Mouse (Mus musculus) yolk sac, embryonic 10.5 days (tissue): ENCODE data around the gene Wdr18.

Experiments used
- DNase-seq: peaks from one replicate; pipeline ENCODE4 v3.0.0-alpha.2; 2017; ENCODE audit warnings: low spot score

Wdr18 gene

GRCm38 (mm10) chr10:79959847-79960601 lies at the start of gene Wdr18:
Gene Wdr18 (plus strand): TSS chr10:79960152.
- DNase-seq = peak; percentile 100

DNA sequence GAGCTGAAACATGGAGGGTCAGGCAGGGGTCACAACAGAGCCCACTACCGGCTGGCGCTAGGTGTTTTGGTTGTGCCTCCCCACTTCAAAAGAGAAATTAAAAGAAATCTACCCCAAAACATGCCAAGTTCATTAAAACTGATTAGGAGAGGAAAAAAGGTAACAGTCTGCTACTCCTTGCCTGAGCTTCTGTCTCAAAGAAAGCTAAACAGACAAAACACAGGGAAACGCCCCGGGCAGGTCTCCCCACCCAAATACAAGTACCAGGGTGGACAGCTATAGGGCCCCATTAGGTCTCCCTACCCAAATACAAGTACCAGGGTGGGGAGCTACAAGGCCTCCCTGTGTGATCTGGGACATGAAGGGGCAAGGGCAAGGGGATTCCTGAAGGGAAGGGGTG lies 49.4 kb upstream of the Wdr18 start, which contains the start of gene Gm26602:
Gene Gm26602 (plus strand): TSS at position 301 of the 400 bp plus-strand sequence.
- no peak for DNase-seq

GRCm38 (mm10) chr10:79912412-79912811 lies 47.5 kb upstream of the Wdr18 start:
- DNase-seq = no peak

DNA sequence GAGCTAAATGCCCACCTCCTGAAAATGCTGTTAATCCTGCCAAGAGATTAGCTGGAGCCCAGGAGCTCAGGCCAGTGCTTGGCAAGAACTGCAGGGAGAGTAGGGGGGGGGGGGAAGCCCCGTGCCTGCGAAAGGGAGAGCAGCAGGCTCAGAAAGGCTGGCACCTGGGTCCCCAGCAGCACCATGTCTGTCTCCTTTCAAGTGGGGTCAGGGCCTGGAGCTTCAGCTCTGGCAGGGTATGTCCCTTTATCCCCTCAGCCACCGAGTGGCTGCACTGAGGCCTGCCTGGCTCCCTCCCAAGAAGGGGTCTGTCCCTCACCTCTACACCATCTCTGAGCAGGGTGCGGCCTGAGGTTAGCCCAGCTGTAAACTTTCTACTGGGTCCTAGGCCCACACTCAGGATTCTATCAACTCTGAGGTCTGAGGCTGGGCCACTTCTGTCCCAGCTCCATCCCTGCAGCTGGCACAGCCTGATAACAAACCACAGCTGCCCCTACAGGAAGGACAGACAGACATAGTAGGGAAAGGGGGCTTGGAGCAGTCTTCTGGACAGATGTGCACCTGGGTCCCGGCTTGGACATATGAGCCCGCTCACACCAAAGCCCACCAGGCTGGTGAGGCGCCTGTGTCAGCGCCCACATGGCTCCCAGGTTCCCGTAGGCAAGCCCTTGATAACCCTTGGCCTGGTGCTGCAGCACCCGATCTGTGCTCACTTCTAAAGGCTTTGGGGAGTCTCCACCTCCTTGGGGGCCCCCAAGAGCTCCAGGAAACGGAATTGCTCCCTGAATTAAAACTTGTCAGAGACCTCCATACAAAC lies 45.6 kb upstream of the Wdr18 start:
- DNase-seq = no peak

DNA sequence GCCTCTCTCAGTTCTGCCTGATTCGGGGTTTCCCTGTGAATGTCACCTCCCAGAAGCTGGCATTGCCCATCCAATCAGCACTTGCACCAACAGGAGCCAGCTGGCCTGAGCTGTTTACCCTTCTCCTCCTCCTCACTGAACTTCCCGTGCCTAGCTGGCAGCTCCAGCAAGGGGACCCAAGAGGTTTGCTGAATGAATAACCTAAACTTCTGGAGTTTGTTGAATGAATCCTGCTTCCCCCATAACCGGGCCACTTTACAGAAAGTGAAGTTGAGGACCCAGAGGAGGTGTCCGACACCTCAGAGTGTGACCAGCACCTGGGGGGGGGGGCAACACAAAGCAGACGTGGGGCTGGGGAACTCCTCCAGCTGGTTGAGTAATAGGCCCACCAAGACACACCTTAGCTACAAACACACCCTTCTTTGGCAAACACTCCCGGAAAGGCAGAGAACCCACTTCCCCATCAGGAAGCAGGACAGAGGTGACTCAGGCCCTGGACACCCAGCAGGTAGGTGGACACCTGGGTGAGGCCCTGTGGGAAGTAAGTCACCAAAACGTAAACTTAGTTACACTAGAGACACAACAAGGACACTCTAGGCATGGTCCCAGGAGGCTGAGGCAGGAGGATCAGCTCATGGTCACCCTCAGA lies 44.9 kb upstream of the Wdr18 start:
- no peak for DNase-seq

DNA sequence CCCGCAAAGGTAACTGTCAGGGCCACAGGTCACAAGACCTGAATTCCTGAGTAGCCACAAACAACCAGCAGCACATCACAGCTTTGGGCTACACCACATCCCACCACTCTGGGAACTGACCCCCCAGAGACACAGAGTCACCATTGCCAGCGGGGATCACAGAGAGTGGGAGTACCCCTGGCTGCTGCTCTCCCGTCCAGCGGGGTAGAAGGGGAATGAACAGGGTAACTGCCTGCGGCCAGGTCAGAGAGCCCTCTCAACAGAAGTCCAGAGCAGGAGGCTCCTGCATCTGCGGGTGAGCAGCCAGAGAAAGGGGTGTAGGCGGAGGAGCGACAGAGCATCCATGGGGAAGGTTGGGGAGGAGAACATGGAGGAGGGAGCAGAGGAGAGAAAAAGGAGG lies 43.9 kb upstream of the Wdr18 start:
- no peak for DNase-seq

DNA sequence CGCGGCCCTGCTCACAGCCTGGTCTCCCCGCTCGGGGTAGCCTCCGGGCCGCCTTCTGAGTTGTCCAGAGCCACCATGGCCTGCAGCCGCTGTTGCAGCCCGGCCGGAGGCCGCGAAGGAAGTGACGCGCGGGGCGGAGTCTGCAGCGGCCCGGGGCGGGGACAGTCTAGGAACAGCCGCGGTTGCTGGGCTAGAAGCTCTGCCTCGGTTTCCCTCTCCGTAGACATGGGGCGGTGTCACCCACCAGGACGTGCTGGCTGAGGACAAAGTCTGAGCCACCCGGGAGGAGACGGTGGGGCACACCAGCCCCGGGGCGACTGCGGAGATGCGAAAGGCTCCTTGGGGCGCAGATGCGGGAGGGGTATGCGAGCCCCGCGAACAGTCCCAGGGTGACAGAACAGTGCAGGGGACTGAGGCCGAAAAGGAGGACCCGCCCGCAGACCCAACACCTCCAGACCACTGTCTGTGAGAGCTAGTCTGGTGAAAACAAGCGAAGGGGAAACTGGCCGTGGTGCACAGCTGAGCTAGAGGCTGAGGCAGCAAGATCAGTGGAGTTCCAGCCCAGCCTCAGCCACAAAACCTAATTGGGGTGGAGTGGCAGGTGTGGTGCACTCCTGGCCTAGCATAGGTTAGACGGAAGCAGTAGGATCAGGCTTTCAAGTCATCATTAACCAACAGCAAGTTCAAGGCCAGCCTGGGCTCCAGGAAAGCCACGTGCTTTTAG lies 43.0 kb upstream of the Wdr18 start, which contains the start of gene Kiss1r:
Gene Kiss1r (plus strand): TSS at position 164 of the 724 bp plus-strand sequence.
- peak; percentile 84 for DNase-seq

DNA sequence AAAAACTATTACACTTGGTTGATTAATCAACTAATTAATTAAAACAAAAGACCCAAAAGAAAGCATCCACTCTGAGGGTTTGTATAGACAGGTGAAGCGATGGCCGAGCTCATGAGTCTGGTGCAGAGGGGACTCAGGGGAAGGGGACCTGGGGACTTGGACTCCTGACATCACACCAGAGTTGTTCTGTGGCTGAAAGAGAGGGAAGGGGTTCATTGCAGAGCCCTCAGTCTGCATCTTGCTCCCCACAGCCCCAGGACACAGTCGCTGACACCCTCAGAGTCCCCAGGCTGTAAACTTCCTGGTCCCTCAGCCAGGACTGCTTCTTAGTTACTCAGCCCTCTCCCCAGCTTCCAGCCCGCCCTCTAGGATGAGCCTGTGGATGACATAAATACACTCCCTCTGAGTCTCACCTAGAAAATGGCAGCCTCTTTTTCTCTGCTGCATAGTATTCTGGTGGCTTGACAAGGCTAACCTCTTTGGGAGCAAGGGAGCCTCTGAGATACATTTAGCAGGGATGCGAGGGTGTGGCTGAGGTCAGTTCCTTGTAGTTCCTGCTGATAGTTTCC lies 42.3 kb upstream of the Wdr18 start:
- no peak for DNase-seq

DNA sequence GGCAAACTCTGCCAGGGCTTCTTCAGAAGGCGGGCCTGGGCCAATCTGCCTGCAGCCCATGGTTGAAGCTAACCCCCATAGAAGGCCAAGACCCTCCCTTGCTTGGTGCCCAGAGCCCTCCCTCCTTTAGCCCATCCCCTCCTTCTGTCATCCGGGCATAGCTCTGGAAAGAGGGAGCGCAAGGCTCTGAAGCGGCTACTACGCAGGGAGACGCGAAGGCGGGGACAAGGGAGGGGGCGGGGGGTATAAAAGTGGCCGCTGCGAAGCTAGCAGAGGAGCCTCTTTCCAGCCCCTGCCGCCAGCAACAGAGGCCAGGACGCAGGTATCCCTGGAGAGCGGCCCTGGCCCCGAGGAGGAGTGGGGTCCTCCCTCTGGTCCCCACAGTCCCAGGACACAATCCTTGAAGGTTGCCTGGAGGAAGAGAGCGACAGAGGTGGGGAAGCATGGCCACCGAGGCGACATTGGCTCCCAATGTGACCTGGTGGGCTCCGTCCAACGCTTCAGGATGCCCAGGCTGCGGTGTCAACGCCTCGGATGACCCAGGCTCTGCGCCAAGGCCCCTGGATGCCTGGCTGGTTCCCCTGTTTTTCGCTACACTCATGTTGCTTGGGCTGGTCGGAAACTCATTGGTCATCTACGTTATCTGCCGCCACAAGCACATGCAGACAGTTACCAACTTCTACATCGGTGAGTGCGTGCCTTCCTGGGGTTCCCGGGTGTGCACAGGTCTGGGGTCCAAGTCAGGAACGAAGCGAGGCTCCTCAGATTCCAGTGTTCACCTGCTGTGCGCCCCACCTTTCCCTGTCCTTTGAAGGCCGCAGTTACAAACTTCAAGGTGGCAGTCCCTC lies 41.5 kb upstream of the Wdr18 start:
- DNase-seq = no peak

DNA sequence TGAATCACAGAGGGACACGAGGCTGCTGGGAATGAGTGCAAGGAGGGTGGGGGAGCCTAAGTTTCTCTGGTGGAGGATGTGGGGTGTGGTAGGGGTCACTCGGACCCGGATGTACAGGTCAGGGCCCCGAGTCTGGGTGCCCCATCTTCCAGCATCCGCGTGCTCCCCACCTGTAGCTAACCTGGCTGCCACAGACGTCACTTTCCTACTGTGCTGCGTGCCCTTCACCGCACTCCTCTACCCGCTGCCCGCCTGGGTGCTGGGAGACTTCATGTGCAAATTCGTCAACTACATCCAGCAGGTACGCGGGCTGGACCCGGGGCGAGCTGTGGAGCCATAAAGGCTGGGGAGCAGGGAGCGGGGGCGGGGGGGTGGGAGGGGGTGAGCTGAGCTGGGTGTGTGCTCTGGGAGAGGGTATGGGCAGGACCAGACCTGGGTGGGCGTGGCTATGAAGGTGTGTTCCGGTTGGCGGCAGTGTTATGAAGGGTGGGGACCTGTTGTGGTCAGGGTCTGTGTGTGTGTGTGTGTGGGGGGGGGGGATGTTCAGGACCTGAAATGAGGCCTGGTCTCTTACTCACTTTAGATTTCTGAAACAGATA lies 40.6 kb upstream of the Wdr18 start:
- DNase-seq = no peak

DNA sequence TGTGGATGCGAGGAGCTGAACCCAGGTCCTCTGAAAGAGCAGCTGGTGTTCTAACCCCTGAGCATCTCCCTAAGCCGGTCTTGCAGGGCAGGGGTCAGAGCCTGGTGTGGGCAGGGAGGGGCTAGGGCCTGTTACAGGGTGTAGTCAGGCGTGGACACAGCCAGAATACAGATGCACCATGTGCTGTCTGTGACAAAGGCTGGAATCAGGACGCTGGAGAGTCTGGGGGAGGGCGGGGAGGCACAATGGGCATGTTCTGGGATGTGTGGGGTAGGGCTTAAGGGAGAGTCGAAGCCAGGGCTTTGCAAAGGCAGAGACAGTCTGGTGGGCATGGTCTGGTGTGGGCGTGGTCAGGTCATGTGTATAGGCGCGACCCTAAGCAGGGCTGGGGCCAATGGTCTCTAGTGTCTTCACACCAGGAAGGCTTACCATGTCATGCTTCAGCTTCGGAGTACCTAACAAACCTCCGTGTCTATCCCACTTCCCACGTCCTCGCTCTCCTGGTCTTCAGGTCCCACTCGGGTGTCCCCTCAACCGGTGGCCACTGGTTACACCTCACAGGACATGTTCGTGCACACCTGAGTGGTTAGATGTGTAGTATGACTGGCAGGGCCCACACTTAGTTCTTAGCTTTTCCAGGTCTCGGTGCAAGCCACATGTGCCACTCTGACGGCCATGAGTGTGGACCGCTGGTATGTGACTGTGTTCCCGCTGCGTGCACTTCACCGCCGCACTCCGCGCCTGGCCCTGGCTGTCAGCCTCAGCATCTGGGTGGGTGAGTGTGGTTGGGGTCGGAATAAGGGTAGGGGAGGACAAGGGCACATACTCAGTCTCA lies 39.7 kb upstream of the Wdr18 start:
- no peak for DNase-seq

GRCm38 (mm10) chr10:79920958-79921535 lies 38.9 kb upstream of the Wdr18 start, which contains the start of gene R3hdm4:
Gene R3hdm4 (minus strand): TSS chr10:79921208.
- no peak for DNase-seq

DNA sequence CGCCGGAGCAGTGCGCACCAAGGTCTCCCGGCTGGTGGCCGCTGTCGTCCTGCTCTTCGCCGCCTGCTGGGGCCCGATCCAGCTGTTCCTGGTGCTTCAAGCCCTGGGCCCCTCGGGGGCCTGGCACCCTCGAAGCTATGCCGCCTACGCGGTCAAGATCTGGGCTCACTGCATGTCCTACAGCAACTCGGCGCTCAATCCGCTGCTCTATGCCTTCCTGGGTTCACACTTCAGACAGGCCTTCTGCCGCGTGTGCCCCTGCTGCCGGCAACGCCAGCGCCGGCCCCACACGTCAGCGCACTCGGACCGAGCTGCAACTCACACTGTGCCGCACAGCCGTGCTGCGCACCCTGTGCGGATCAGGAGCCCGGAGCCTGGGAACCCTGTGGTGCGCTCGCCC lies 38.4 kb upstream of the Wdr18 start:
- no peak for DNase-seq

DNA sequence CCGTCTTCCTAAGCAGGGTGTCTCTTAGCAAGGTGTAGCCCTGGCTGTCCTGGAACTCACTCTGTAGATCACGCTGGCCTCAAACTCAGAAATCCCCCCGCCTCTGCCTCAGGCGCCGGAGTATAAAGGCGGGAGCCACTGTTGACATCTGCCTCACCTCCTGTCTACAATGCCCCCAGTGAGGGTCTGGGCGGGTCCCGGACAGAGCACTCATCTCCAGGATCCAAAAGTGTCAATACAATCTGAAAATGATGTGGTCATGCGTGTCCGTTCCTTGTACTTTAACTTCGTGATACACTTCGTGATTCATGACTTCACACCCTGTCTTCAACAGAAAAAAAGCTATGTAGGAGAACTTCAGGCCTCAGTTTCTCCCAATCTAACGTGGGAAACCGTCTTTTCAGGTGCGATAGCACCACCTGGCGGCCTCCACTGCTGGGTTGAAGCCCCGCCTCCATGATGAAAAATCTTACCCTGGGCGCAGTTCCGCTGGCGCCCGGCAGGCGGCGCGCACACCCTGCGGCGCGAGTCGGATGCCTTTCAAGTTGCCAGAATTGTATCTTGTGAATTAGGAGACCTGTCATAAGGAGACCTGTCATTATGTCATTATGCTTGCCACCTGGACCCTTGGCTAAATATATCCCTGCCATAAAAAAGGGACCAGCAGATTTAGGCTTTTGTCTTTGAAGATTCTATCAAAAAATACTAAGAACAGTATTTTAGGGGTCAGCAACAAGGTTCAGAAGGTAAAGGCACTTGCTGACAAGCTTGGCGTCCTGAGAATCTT lies 34.8 kb upstream of the Wdr18 start:
- DNase-seq = peak; percentile 85

DNA sequence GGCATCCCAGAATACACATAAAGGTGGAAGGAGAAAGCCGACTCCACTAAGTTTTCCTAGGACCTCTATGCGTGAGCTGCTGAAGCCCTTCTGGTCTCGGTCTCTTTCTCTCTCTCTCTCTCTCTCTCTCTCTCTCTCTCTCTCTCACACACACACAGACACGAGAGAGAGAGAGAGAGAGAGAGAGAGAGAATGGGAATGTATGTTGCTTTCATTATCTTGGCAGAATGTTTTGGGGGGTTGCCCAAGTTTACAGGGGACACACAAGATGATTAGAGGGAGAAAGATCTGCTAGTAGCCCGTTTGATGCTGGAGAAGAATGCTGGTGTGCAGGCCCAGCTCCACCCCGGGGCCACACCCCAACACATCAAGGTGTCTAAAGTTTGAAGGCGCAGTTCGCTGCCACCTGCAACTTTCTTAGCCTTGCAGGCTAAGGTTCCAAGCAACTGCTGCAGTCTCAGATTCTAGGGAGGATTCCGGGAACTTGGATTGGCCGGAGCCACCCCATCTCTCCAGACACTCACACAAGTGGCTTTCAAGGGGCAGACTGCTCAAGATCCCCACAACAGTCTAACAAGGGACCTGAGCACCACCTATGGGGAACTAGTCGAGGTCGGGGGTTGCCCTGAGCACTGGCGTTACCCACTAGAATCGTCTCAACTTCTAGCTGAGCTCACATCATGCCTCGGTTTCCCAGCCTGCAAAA lies 34.0 kb upstream of the Wdr18 start:
- peak; percentile 41 for DNase-seq

- peak; percentile 96 for DNase-seq
These were observed 33.2 kb upstream of the Wdr18 start, which contains the start of gene Arid3a for GRCm38 (mm10) chr10:79926491-79927323. Gene Arid3a (plus strand): TSS chr10:79927043.
